Mouse (Mus musculus): ENCODE data around the gene Slc25a48. TPM values are rescaled to one million over a fixed set of nuclear protein-coding genes. Genes with fewer than 3 reads are reported as not detected.

The Slc25a48 gene
- polyA plus RNA-seq, 1 experiment from 2014 or later = 0.05 TPM

GRCm38 (mm10) chr13:56426365-56426764 lies 11.8 kb upstream of the Slc25a48 start, which contains the start of gene Gm3045:
TSS of gene Gm3045 (plus strand) at chr13:56426594.
- no peaks in the 10 kb centered on the region for H3K36me3 ChIP-seq
- ATAC-seq (ENCODE audit: extremely low read depth, insufficient number of reproducible peaks, low FRiP score, low TSS enrichment) = no peak
- 56% methylated on average over 4 of the region's 4 CpGs for WGBS

GRCm38 (mm10) chr13:56428724-56429500 lies 9.2 kb upstream of the Slc25a48 start:
- H3K4me2 ChIP-seq = no peak overlapping the region
- H3K4me3 ChIP-seq = no peak overlapping the region
- no peaks in the 10 kb centered on the region for H3K4me1 ChIP-seq
- ATAC-seq (ENCODE audit: extremely low read depth, insufficient number of reproducible peaks, low FRiP score, low TSS enrichment) = no peak
- WGBS = 30% methylated on average over 16 of the region's 16 CpGs
- no peaks in the 10 kb centered on the region for H3K36me3 ChIP-seq
- H3K27me3 ChIP-seq (replicated peaks) = peaks cover 74% of the 10 kb centered on the region
- H3K9ac ChIP-seq = no peak overlapping the region
- no peak overlapping the region for H3K27ac ChIP-seq (replicated peaks)
- H3K9me3 ChIP-seq = no peaks in the 10 kb centered on the region

More at GRCm38 (mm10) chr13:56426365-56426764, 11.8 kb upstream of the Slc25a48 start, which contains the start of gene Gm3045:
- H3K27me3 ChIP-seq (replicated peaks) = peaks cover 83% of the 10 kb centered on the region
- H3K4me3 ChIP-seq = no peak within 1 kb of the TSS
- no peak within 1 kb of the TSS for H3K4me2 ChIP-seq
- no peak within 1 kb of the TSS for H3K9ac ChIP-seq
- no peaks in the 10 kb centered on the region for H3K4me1 ChIP-seq
- no peak within 1 kb of the TSS for H3K27ac ChIP-seq (replicated peaks)
- no peaks in the 10 kb centered on the region for H3K9me3 ChIP-seq

- Histone ChIP-seq H3K27me3 (replicated peaks) (peaks cover 77% of the 10 kb centered on the region), H3K4me3 (no peak overlapping the region), H3K36me3 (no peaks in the 10 kb centered on the region), H3K27ac (replicated peaks) (no peak overlapping the region), H3K4me1 (no peaks in the 10 kb centered on the region), H3K4me2 (no peak overlapping the region), H3K9ac (no peak overlapping the region), H3K9me3 (no peaks in the 10 kb centered on the region)
- ATAC-seq (ENCODE audit: extremely low read depth, insufficient number of reproducible peaks, low FRiP score, low TSS enrichment) = no peak
- 82% methylated on average over 11 of the region's 12 CpGs for WGBS
Observed at GRCm38 (mm10) chr13:56432496-56432895, 5.7 kb upstream of the Slc25a48 start.

- no peak overlapping the region for H3K4me2 ChIP-seq
- peaks cover 77% of the 10 kb centered on the region for H3K27me3 ChIP-seq (replicated peaks)
- no peaks in the 10 kb centered on the region for H3K36me3 ChIP-seq
- H3K27ac ChIP-seq (replicated peaks) = no peak overlapping the region
- ATAC-seq (ENCODE audit: extremely low read depth, insufficient number of reproducible peaks, low FRiP score, low TSS enrichment) = no peak
- no peak overlapping the region for H3K4me3 ChIP-seq
- H3K9me3 ChIP-seq = no peaks in the 10 kb centered on the region
- H3K9ac ChIP-seq = no peak overlapping the region
- H3K4me1 ChIP-seq = peaks cover 7% of the 10 kb centered on the region
- WGBS = 13% methylated on average over 10 of the region's 10 CpGs
Observed at GRCm38 (mm10) chr13:56433466-56433865, 4.7 kb upstream of the Slc25a48 start.

GRCm38 (mm10) chr13:56434311-56434751 lies 3.8 kb upstream of the Slc25a48 start:
- Histone ChIP-seq H3K4me2 (no peak overlapping the region), H3K4me3 (no peak overlapping the region), H3K9ac (no peak overlapping the region), H3K27me3 (replicated peaks) (peaks cover 79% of the 10 kb centered on the region), H3K27ac (replicated peaks) (no peak overlapping the region), H3K36me3 (no peaks in the 10 kb centered on the region), H3K4me1 (peaks cover 12% of the 10 kb centered on the region), H3K9me3 (no peaks in the 10 kb centered on the region)
- ATAC-seq (ENCODE audit: extremely low read depth, insufficient number of reproducible peaks, low FRiP score, low TSS enrichment) = no peak
- 63% methylated on average over 9 of the region's 9 CpGs for WGBS

GRCm38 (mm10) chr13:56435615-56436287 lies 2.4 kb upstream of the Slc25a48 start:
- no peak overlapping the region for H3K4me3 ChIP-seq
- H3K9me3 ChIP-seq = no peaks in the 10 kb centered on the region
- H3K27ac ChIP-seq (replicated peaks) = no peak overlapping the region
- H3K4me2 ChIP-seq = no peak overlapping the region
- H3K4me1 ChIP-seq = peaks cover 12% of the 10 kb centered on the region
- H3K9ac ChIP-seq = no peak overlapping the region
- WGBS = 52% methylated on average over 10 of the region's 10 CpGs
- no peak for ATAC-seq (ENCODE audit: extremely low read depth, insufficient number of reproducible peaks, low FRiP score, low TSS enrichment)
- H3K27me3 ChIP-seq (replicated peaks) = peaks cover 79% of the 10 kb centered on the region
- no peaks in the 10 kb centered on the region for H3K36me3 ChIP-seq

- Histone ChIP-seq H3K27ac (replicated peaks) (no peak overlapping the region), H3K36me3 (no peaks in the 10 kb centered on the region), H3K9me3 (no peaks in the 10 kb centered on the region), H3K4me3 (no peak overlapping the region), H3K27me3 (replicated peaks) (peaks cover 50% of the 10 kb centered on the region), H3K9ac (no peak overlapping the region), H3K4me1 (peaks cover 5% of the 10 kb centered on the region), H3K4me2 (no peak overlapping the region)
- ATAC-seq (ENCODE audit: extremely low read depth, insufficient number of reproducible peaks, low FRiP score, low TSS enrichment) = no peak
- WGBS = 55% methylated on average over 7 of the region's 7 CpGs
Observed at GRCm38 (mm10) chr13:56443411-56443810, 5.3 kb downstream of the Slc25a48 start.

- 78% methylated on average over 3 of the region's 3 CpGs for WGBS
- Histone ChIP-seq H3K9me3 (no peaks in the 10 kb centered on the region), H3K27me3 (replicated peaks) (peaks cover 49% of the 10 kb centered on the region), H3K4me3 (no peak overlapping the region), H3K4me2 (no peak overlapping the region), H3K27ac (replicated peaks) (no peak overlapping the region), H3K9ac (no peak overlapping the region), H3K4me1 (no peaks in the 10 kb centered on the region), H3K36me3 (no peaks in the 10 kb centered on the region)
- ATAC-seq (ENCODE audit: extremely low read depth, insufficient number of reproducible peaks, low FRiP score, low TSS enrichment) = no peak
Observed at GRCm38 (mm10) chr13:56444112-56444511, 6.0 kb downstream of the Slc25a48 start.

GRCm38 (mm10) chr13:56444996-56445395 lies 6.8 kb downstream of the Slc25a48 start:
- H3K9me3 ChIP-seq = no peaks in the 10 kb centered on the region
- H3K27ac ChIP-seq (replicated peaks) = no peak overlapping the region
- H3K9ac ChIP-seq = no peak overlapping the region
- H3K4me2 ChIP-seq = no peak overlapping the region
- H3K36me3 ChIP-seq = no peaks in the 10 kb centered on the region
- H3K27me3 ChIP-seq (replicated peaks) = peaks cover 40% of the 10 kb centered on the region
- WGBS = 77% methylated on average over 6 of the region's 6 CpGs
- no peak overlapping the region for H3K4me3 ChIP-seq
- no peaks in the 10 kb centered on the region for H3K4me1 ChIP-seq
- no peak for ATAC-seq (ENCODE audit: extremely low read depth, insufficient number of reproducible peaks, low FRiP score, low TSS enrichment)

- Histone ChIP-seq H3K27ac (replicated peaks) (no peak overlapping the region), H3K4me2 (no peak overlapping the region), H3K27me3 (replicated peaks) (peaks cover 18% of the 10 kb centered on the region; the same call in 1 of the 2 replicates), H3K9ac (no peak overlapping the region), H3K4me1 (no peaks in the 10 kb centered on the region), H3K9me3 (no peaks in the 10 kb centered on the region), H3K36me3 (no peaks in the 10 kb centered on the region), H3K4me3 (no peak overlapping the region)
- no peak for ATAC-seq (ENCODE audit: extremely low read depth, insufficient number of reproducible peaks, low FRiP score, low TSS enrichment)
- 63% methylated on average over 10 of the region's 10 CpGs for WGBS
Observed at GRCm38 (mm10) chr13:56449239-56450030, 11.3 kb downstream of the Slc25a48 start.

GRCm38 (mm10) chr13:56450035-56450434 lies 11.9 kb downstream of the Slc25a48 start:
- H3K4me3 ChIP-seq = no peak overlapping the region
- peaks cover 17% of the 10 kb centered on the region; the same call in 1 of the 2 replicates for H3K27me3 ChIP-seq (replicated peaks)
- no peak overlapping the region for H3K9ac ChIP-seq
- no peak for ATAC-seq (ENCODE audit: extremely low read depth, insufficient number of reproducible peaks, low FRiP score, low TSS enrichment)
- no peak overlapping the region for H3K4me2 ChIP-seq
- no peaks in the 10 kb centered on the region for H3K9me3 ChIP-seq
- H3K27ac ChIP-seq (replicated peaks) = no peak overlapping the region
- WGBS = 80% methylated on average over 8 of the region's 8 CpGs
- H3K36me3 ChIP-seq = no peaks in the 10 kb centered on the region
- no peaks in the 10 kb centered on the region for H3K4me1 ChIP-seq
